Mouse (Mus musculus): ENCODE measurements around the gene Sash1.

DNA sequence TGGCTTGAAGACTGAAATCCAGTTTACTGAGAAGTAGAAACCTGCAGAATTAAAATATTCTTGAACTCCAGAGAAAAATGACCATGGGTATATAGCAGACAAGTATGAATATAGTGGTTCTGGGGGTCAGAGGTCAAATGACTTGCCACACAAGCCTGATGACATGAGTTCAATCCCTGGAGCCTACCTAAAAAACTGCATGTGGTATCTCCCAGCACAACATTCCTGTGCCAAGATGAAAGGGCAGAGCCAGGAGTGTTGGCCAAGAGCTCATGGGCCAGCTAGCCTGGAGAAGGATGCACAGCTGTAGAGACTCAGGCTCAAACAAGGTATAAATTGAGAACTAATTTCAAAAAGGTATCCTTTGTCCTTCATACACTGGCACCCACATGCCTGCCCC is 42.4 kb upstream of the Sash1 start:
- no peak for TF ChIP-seq POLR2A (IDR thresholded peaks at IDR 0.05; ENCODE audit: low read depth, low read length)
- no peak for TF ChIP-seq CTCF (IDR thresholded peaks at IDR 0.05; ENCODE audit: extremely low read depth, insufficient read length, insufficient replicate concordance, low read depth, low read length)

All from small intestine, adult 2 months (tissue).